Mouse (Mus musculus): ENCODE results near the gene Cnn2. TPM values are rescaled to one million over a fixed set of nuclear protein-coding genes. Genes with fewer than 3 reads are reported as not detected.

The Cnn2 gene
- polyA plus RNA-seq, 1 experiment from 2014 or later: 42.8 TPM

DNA sequence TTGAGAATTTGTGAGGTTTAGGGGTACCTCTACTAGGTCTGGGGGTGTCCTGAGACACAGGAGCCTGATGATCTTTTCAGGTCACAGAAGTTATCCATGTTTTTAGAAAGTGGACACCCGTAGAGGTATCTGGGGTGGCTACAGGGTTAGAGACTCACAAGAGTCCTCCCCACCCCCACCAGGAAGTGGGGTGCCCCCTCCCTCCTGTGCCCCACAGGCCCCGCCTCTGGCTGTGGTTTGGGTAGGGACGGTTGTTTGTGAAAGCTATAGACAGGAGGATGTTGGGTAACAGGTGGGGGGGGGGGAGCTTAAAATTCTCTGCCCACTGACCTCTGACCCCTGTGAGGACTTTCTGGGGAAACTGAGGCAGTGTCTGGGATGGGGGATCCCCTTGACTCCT, 29.0 kb downstream of the Cnn2 start:
- DNase-seq: peak; percentile 86
- Histone ChIP-seq H3K4me2 (ENCODE audit: low read depth, low read length) (peak overlapping the region; percentile 83), H3K9ac (replicated peaks) (peak overlapping the region; percentile 57), H3K27me3 (ENCODE audit: insufficient read depth, low read length) (peaks cover 4% of the 10 kb centered on the region; the same call in 1 of the 2 replicates), H3K4me3 (ENCODE audit: low read depth, low read length) (peak overlapping the region; percentile 58), H3K9me3 (ENCODE audit: low read length) (no peaks in the 10 kb centered on the region), H3K27ac (ENCODE audit: low read depth) (peak overlapping the region; percentile 94), H3K36me3 (replicated peaks; ENCODE audit: insufficient read depth, low read length) (peaks cover 25% of the 10 kb centered on the region), H3K4me1 (ENCODE audit: insufficient read depth) (peaks cover 26% of the 10 kb centered on the region)
- 26% methylated on average over 3 of the region's 3 CpGs for WGBS (ENCODE audit: insufficient replicate concordance)
- ATAC-seq: peak; percentile 56
- TF ChIP-seq CTCF (IDR thresholded peaks at IDR 0.05; ENCODE audit: low read depth) (no peak), EP300 (IDR thresholded peaks at IDR 0.05; ENCODE audit: low read depth) (no peak)

GRCm38 (mm10) chr10:80017771-80018170, 29.4 kb downstream of the Cnn2 start:
- peaks cover 26% of the 10 kb centered on the region for H3K36me3 ChIP-seq (replicated peaks; ENCODE audit: insufficient read depth, low read length)
- H3K9me3 ChIP-seq (ENCODE audit: low read length): no peaks in the 10 kb centered on the region
- H3K4me1 ChIP-seq (ENCODE audit: insufficient read depth): peaks cover 26% of the 10 kb centered on the region
- H3K9ac ChIP-seq (replicated peaks): peak overlapping the region; percentile 57
- peaks cover 4% of the 10 kb centered on the region; the same call in 1 of the 2 replicates for H3K27me3 ChIP-seq (ENCODE audit: insufficient read depth, low read length)
- H3K27ac ChIP-seq (ENCODE audit: low read depth): peak overlapping the region; percentile 94
- no peak for DNase-seq
- TF ChIP-seq EP300 (IDR thresholded peaks at IDR 0.05; ENCODE audit: low read depth) (no peak), CTCF (IDR thresholded peaks at IDR 0.05; ENCODE audit: low read depth) (no peak)
- H3K4me3 ChIP-seq (ENCODE audit: low read depth, low read length): peak overlapping the region; percentile 58
- no peak for ATAC-seq
- peak overlapping the region; percentile 83 for H3K4me2 ChIP-seq (ENCODE audit: low read depth, low read length)
- WGBS (ENCODE audit: insufficient replicate concordance): 33% methylated on average over 14 of the region's 14 CpGs

GRCm38 (mm10) chr10:80018739-80019297, 30.4 kb downstream of the Cnn2 start:
- Histone ChIP-seq H3K4me1 (ENCODE audit: insufficient read depth) (peaks cover 29% of the 10 kb centered on the region), H3K9ac (replicated peaks) (no peak overlapping the region; the same call in 1 of the 2 replicates), H3K4me2 (ENCODE audit: low read depth, low read length) (peak overlapping the region; percentile 63), H3K4me3 (ENCODE audit: low read depth, low read length) (peak overlapping the region; percentile 24), H3K9me3 (ENCODE audit: low read length) (no peaks in the 10 kb centered on the region), H3K27ac (ENCODE audit: low read depth) (peak overlapping the region; percentile 94), H3K27me3 (ENCODE audit: insufficient read depth, low read length) (peaks cover 4% of the 10 kb centered on the region; the same call in 1 of the 2 replicates), H3K36me3 (replicated peaks; ENCODE audit: insufficient read depth, low read length) (peaks cover 26% of the 10 kb centered on the region)
- WGBS (ENCODE audit: insufficient replicate concordance): 6% methylated on average over 15 of the region's 15 CpGs
- ATAC-seq (peak; percentile 47), DNase-seq (peak; percentile 62)
- no peak for TF ChIP-seq EP300 (IDR thresholded peaks at IDR 0.05; ENCODE audit: low read depth)
- TF ChIP-seq CTCF (IDR thresholded peaks at IDR 0.05; ENCODE audit: low read depth): no peak

DNA sequence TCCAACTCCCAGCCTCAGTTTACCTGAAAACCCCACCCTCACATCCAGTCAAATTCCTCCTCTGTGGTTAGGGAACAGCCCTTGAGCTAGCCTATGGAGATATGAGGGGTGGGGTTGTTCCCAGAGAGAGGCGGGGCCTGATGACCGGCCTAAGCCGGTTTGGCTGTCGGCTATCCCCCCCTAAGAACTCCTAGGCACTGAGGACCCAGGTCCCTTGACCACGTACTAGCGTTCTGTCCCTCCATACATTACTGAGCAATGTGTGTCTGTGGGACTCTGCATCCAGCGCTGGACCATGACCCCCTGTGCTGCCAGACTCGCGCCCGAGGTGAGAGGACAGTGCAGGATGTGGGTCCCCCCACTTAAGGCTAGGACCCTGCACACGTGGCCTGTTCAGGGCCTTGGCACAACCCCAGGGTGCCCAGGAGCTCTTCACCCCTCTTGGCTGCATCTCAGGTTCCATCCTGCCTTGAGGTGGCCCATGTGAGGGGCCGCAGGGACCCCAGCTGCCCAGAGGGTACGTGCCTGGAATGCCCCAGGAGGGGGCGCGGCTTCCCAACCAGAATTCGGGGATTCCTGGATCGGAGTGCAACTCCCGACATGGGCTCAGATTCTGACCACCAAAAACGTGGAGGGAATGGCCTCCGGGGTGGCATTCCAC, 31.2 kb downstream of the Cnn2 start:
- Histone ChIP-seq H3K36me3 (replicated peaks; ENCODE audit: insufficient read depth, low read length) (peaks cover 23% of the 10 kb centered on the region), H3K27me3 (ENCODE audit: insufficient read depth, low read length) (peaks cover 4% of the 10 kb centered on the region; the same call in 1 of the 2 replicates), H3K4me2 (ENCODE audit: low read depth, low read length) (peak overlapping the region; percentile 63), H3K27ac (ENCODE audit: low read depth) (peak overlapping the region; percentile 94), H3K9ac (replicated peaks) (no peak overlapping the region), H3K4me1 (ENCODE audit: insufficient read depth) (peaks cover 36% of the 10 kb centered on the region), H3K4me3 (ENCODE audit: low read depth, low read length) (peak overlapping the region; percentile 24), H3K9me3 (ENCODE audit: low read length) (no peaks in the 10 kb centered on the region)
- no peak for TF ChIP-seq EP300 (IDR thresholded peaks at IDR 0.05; ENCODE audit: low read depth)
- 0 out of 2 replicates have a peak, but pooled peaks have one; percentile 7 for TF ChIP-seq CTCF (IDR thresholded peaks at IDR 0.05; ENCODE audit: low read depth)
- no peak for DNase-seq
- WGBS (ENCODE audit: insufficient replicate concordance): 50% methylated on average over 20 of the region's 20 CpGs
- ATAC-seq: no peak

DNA sequence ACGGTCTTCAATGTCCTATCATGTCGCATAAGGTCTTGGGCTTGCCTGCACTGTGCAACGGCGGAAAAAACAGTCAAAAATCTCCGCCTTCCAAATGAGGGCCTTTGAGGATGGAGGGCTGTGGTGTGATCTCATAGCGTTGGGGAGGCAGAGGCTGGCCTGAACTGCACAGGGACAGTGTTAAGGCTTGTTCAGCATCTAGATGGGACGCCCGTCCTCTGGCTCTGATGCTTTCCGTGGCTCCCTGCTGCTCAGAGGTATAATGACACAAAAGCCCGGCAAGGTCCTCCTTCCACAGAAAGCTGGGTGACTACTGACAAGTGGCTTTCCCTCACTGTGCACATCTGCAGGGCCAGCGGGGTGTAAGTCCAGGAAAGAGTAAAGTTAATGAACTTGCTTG, 31.8 kb downstream of the Cnn2 start:
- WGBS (ENCODE audit: insufficient replicate concordance): 69% methylated on average over 11 of the region's 11 CpGs
- no peak overlapping the region for H3K9ac ChIP-seq (replicated peaks)
- no peak overlapping the region for H3K27ac ChIP-seq (ENCODE audit: low read depth)
- ATAC-seq (no peak), DNase-seq (no peak)
- no peak for TF ChIP-seq CTCF (IDR thresholded peaks at IDR 0.05; ENCODE audit: low read depth)
- TF ChIP-seq EP300 (IDR thresholded peaks at IDR 0.05; ENCODE audit: low read depth): no peak
- no peaks in the 10 kb centered on the region for H3K9me3 ChIP-seq (ENCODE audit: low read length)
- H3K4me2 ChIP-seq (ENCODE audit: low read depth, low read length): 0 out of 2 replicates have a peak overlapping the region, but pooled peaks have one; percentile 63
- peaks cover 38% of the 10 kb centered on the region for H3K4me1 ChIP-seq (ENCODE audit: insufficient read depth)
- peaks cover 27% of the 10 kb centered on the region for H3K36me3 ChIP-seq (replicated peaks; ENCODE audit: insufficient read depth, low read length)
- H3K27me3 ChIP-seq (ENCODE audit: insufficient read depth, low read length): peaks cover 4% of the 10 kb centered on the region; the same call in 1 of the 2 replicates
- no peak overlapping the region for H3K4me3 ChIP-seq (ENCODE audit: low read depth, low read length)

DNA sequence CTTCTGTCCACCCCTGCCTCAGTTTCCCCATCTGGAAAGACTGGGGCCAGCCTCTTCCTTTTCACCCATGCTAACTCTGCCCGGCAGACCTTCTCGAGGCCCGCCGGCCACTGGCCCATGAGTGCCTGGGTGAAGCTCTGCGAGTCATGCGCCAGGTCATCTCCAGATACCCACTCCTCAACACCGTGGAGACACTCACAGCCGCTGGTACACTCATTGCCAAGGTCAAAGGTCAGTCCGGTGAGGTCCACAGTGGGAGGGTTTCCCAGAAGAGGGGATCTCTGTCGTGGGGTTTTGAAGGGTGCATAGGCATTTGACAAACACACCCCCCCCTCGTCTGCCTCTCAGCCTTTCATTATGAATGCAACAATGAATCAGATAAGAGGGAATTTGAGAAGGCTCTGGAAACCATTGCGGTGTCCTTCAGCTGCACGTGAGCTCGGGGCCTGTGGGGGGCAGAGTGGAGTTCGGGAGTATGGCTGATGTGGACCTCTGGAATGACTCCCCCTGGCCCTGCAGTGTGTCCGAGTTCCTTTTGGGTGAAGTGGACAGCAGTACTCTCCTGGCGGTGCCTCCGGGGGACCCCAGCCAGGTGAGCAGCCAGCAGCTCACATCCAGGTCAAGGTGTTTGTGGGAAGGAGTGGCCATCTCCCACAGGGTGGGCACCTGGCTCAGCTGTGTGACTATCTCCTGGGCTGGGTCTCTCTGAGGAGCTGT, 32.4 kb downstream of the Cnn2 start:
- Histone ChIP-seq H3K4me3 (ENCODE audit: low read depth, low read length) (no peak overlapping the region), H3K4me1 (ENCODE audit: insufficient read depth) (peaks cover 36% of the 10 kb centered on the region), H3K27ac (ENCODE audit: low read depth) (no peak overlapping the region), H3K36me3 (replicated peaks; ENCODE audit: insufficient read depth, low read length) (peaks cover 30% of the 10 kb centered on the region), H3K9ac (replicated peaks) (no peak overlapping the region), H3K27me3 (ENCODE audit: insufficient read depth, low read length) (peaks cover 4% of the 10 kb centered on the region; the same call in 1 of the 2 replicates), H3K9me3 (ENCODE audit: low read length) (no peaks in the 10 kb centered on the region), H3K4me2 (ENCODE audit: low read depth, low read length) (no peak overlapping the region)
- DNase-seq (no peak), ATAC-seq (no peak)
- WGBS (ENCODE audit: insufficient replicate concordance): 79% methylated on average over 18 of the region's 18 CpGs
- TF ChIP-seq CTCF (IDR thresholded peaks at IDR 0.05; ENCODE audit: low read depth) (peak; percentile 11), EP300 (IDR thresholded peaks at IDR 0.05; ENCODE audit: low read depth) (no peak)

Measured in liver, postnatal 0 days (tissue).